Mouse (Mus musculus) embryonic facial prominence, embryonic 10.5 days (tissue): ENCODE data around the gene Usf1. TPM values are rescaled to one million over a fixed set of nuclear protein-coding genes. Genes with fewer than 3 reads are reported as not detected.

Experiments used
- DNase-seq: peaks from one replicate; pipeline ENCODE4 v3.0.0-alpha.2; 2017; ENCODE audit warnings: low spot score
- H3K27ac ChIP-seq: fragments of 300-500 bp; sonication (generic); replicated peaks from 2 replicates; pipeline ENCODE4 v1.5.1; 2016; ENCODE audit warnings: mild to moderate bottlenecking
- H3K27me3 ChIP-seq: fragments of 300-500 bp; sonication (generic); replicated peaks from 2 replicates; pipeline ENCODE4 v1.6.1; 2016; ENCODE audit warnings: low read depth, mild to moderate bottlenecking; ENCODE audit not compliant: poor library complexity, severe bottlenecking
- H3K36me3 ChIP-seq: fragments of 300-500 bp; sonication (generic); replicated peaks from 2 replicates; pipeline ENCODE4 v1.6.1; 2016; ENCODE audit warnings: mild to moderate bottlenecking, moderate library complexity
- H3K4me1 ChIP-seq: fragments of 300-500 bp; sonication (generic); 2 replicates; pipeline ENCODE4 v1.6.1; 2016
- H3K4me3 ChIP-seq: fragments of 300-500 bp; sonication (generic); 2 replicates; pipeline ENCODE4 v1.5.1; 2016; ENCODE audit warnings: mild to moderate bottlenecking, moderate library complexity
- H3K9me3 ChIP-seq: fragments of 300-500 bp; sonication (generic); 2 replicates; pipeline ENCODE4 v1.6.1; 2016; ENCODE audit warnings: mild to moderate bottlenecking
- WGBS: fragments of 180-500 bp; shearing (Covaris S2); methylation state at CpG from one replicate; pipeline ENCODE4 v1.1.7; 2016; 5-methylcytosine and 5-hydroxymethylcytosine counted together
- polyA plus RNA-seq: library from polyadenylated mRNA; unstranded; fragments of >200 nt; fragmentation: Nextera tagmentation; extraction: Ambion mirVana; gene quantifications from 2 replicates; pipeline ENCODE4 v1.2.1, GENCODE M21; 2016

The Usf1 gene
- polyA plus RNA-seq = 138 and 139 TPM in 2 replicates

- WGBS = under 1% methylated on average over 36 of the region's 36 CpGs
- Histone ChIP-seq H3K4me1 (peaks cover 15% of the 10 kb centered on the region), H3K36me3 (peaks cover 28% of the 10 kb centered on the region), H3K27ac (peak within 1 kb of the TSS; percentile 97), H3K4me3 (peak within 1 kb of the TSS; percentile 97), H3K9me3 (no peaks in the 10 kb centered on the region), H3K27me3 (peaks cover 20% of the 10 kb centered on the region)
- DNase-seq = peak; percentile 96
Measured at GRCm38 (mm10) chr1:171410947-171411484, at the start of gene Usf1. Usf1 (plus strand) TSS chr1:171411313.

- H3K27ac ChIP-seq = no peak overlapping the region
Measured at GRCm38 (mm10) chr1:171365934-171366333, 45.2 kb upstream of the Usf1 start.

GRCm38 (mm10) chr1:171369845-171370556, 41.1 kb upstream of the Usf1 start, which contains the start of gene Nectin4:
Nectin4 (plus strand) TSS chr1:171370099.
- H3K27me3 ChIP-seq = peaks cover 18% of the 10 kb centered on the region
- peak within 1 kb of the TSS; percentile 29; the same call in 1 of the 2 replicates for H3K4me3 ChIP-seq
- peak; percentile 51 for DNase-seq
- 33% methylated on average over 20 of the region's 20 CpGs for WGBS
- peaks cover 30% of the 10 kb centered on the region for H3K4me1 ChIP-seq
- H3K9me3 ChIP-seq = no peaks in the 10 kb centered on the region
- H3K36me3 ChIP-seq = no peaks in the 10 kb centered on the region
- peak within 1 kb of the TSS; percentile 21; the same call in 1 of the 2 replicates for H3K27ac ChIP-seq

More at GRCm38 (mm10) chr1:171365934-171366333, 45.2 kb upstream of the Usf1 start:
- no peaks in the 10 kb centered on the region for H3K9me3 ChIP-seq
- no peak for DNase-seq
- H3K36me3 ChIP-seq = no peaks in the 10 kb centered on the region
- peaks cover 4% of the 10 kb centered on the region for H3K27me3 ChIP-seq
- WGBS = 70% methylated on average over 7 of the region's 7 CpGs
- H3K4me3 ChIP-seq = no peak overlapping the region
- H3K4me1 ChIP-seq = peaks cover 11% of the 10 kb centered on the region

GRCm38 (mm10) chr1:171372880-171373279, 38.2 kb upstream of the Usf1 start:
- WGBS = 21% methylated on average over 3 of the region's 3 CpGs
- H3K4me3 ChIP-seq = 0 out of 2 replicates have a peak overlapping the region, but pooled peaks have one; percentile 11
- H3K36me3 ChIP-seq = no peaks in the 10 kb centered on the region
- no peak overlapping the region for H3K27ac ChIP-seq
- peaks cover 18% of the 10 kb centered on the region for H3K27me3 ChIP-seq
- peaks cover 45% of the 10 kb centered on the region for H3K4me1 ChIP-seq
- no peaks in the 10 kb centered on the region for H3K9me3 ChIP-seq
- DNase-seq = no peak

GRCm38 (mm10) chr1:171373946-171374345, 37.2 kb upstream of the Usf1 start:
- peaks cover 45% of the 10 kb centered on the region for H3K4me1 ChIP-seq
- H3K9me3 ChIP-seq = no peaks in the 10 kb centered on the region
- H3K36me3 ChIP-seq = no peaks in the 10 kb centered on the region
- WGBS = 2% methylated on average over 4 of the region's 4 CpGs
- H3K27me3 ChIP-seq = peaks cover 24% of the 10 kb centered on the region
- peak overlapping the region; percentile 75 for H3K27ac ChIP-seq
- peak; percentile 21 for DNase-seq
- no peak overlapping the region for H3K4me3 ChIP-seq

- H3K36me3 ChIP-seq = no peaks in the 10 kb centered on the region
- DNase-seq = peak; percentile 47
- H3K4me1 ChIP-seq = peaks cover 48% of the 10 kb centered on the region
- H3K9me3 ChIP-seq = no peaks in the 10 kb centered on the region
- H3K27ac ChIP-seq = 0 out of 2 replicates have a peak overlapping the region, but pooled peaks have one; percentile 44
- WGBS = 37% methylated on average over 9 of the region's 9 CpGs
- H3K27me3 ChIP-seq = peaks cover 35% of the 10 kb centered on the region
- peak overlapping the region; percentile 8; the same call in 1 of the 2 replicates for H3K4me3 ChIP-seq
Measured at GRCm38 (mm10) chr1:171375646-171376097, 35.4 kb upstream of the Usf1 start.

GRCm38 (mm10) chr1:171378298-171378697, 32.8 kb upstream of the Usf1 start:
- Histone ChIP-seq H3K27ac (no peak overlapping the region), H3K4me1 (peaks cover 41% of the 10 kb centered on the region), H3K9me3 (no peaks in the 10 kb centered on the region), H3K36me3 (no peaks in the 10 kb centered on the region), H3K27me3 (peaks cover 44% of the 10 kb centered on the region), H3K4me3 (no peak overlapping the region)
- 90% methylated on average over 6 of the region's 6 CpGs for WGBS
- no peak for DNase-seq

- H3K9me3 ChIP-seq = no peaks in the 10 kb centered on the region
- H3K4me1 ChIP-seq = peaks cover 28% of the 10 kb centered on the region
- H3K27ac ChIP-seq = 0 out of 2 replicates have a peak overlapping the region, but pooled peaks have one; percentile 40
- no peaks in the 10 kb centered on the region for H3K36me3 ChIP-seq
- H3K27me3 ChIP-seq = peaks cover 51% of the 10 kb centered on the region
- peak; percentile 80 for DNase-seq
- H3K4me3 ChIP-seq = peak overlapping the region; percentile 45
- 8% methylated on average over 31 of the region's 31 CpGs for WGBS
Measured at GRCm38 (mm10) chr1:171379935-171380599, 31.0 kb upstream of the Usf1 start.

GRCm38 (mm10) chr1:171382096-171382620, 29.0 kb upstream of the Usf1 start:
- Histone ChIP-seq H3K27me3 (peaks cover 51% of the 10 kb centered on the region), H3K4me3 (no peak overlapping the region), H3K4me1 (peaks cover 26% of the 10 kb centered on the region), H3K36me3 (no peaks in the 10 kb centered on the region), H3K9me3 (no peaks in the 10 kb centered on the region), H3K27ac (no peak overlapping the region)
- no peak for DNase-seq
- 82% methylated on average over 11 of the region's 11 CpGs for WGBS

GRCm38 (mm10) chr1:171384361-171384760, 26.8 kb upstream of the Usf1 start:
- peak; percentile 39 for DNase-seq
- 66% methylated on average over 9 of the region's 9 CpGs for WGBS

GRCm38 (mm10) chr1:171385171-171385570, 25.9 kb upstream of the Usf1 start:
- WGBS = 71% methylated on average over 9 of the region's 9 CpGs
- no peak overlapping the region for H3K4me3 ChIP-seq
- DNase-seq = no peak
- no peak overlapping the region for H3K27ac ChIP-seq
- H3K9me3 ChIP-seq = no peaks in the 10 kb centered on the region
- H3K27me3 ChIP-seq = peaks cover 34% of the 10 kb centered on the region
- H3K36me3 ChIP-seq = no peaks in the 10 kb centered on the region
- peaks cover 31% of the 10 kb centered on the region for H3K4me1 ChIP-seq

More at GRCm38 (mm10) chr1:171384361-171384760, 26.8 kb upstream of the Usf1 start:
- H3K4me1 ChIP-seq = peaks cover 33% of the 10 kb centered on the region
- no peaks in the 10 kb centered on the region for H3K36me3 ChIP-seq
- no peak overlapping the region for H3K27ac ChIP-seq
- H3K9me3 ChIP-seq = no peaks in the 10 kb centered on the region
- H3K27me3 ChIP-seq = peaks cover 42% of the 10 kb centered on the region
- H3K4me3 ChIP-seq = no peak overlapping the region

GRCm38 (mm10) chr1:171387099-171387498, 24.0 kb upstream of the Usf1 start:
- WGBS = 16% methylated on average over 6 of the region's 6 CpGs
- no peak overlapping the region; the same call in 1 of the 2 replicates for H3K27ac ChIP-seq

More at GRCm38 (mm10) chr1:171387099-171387498, 24.0 kb upstream of the Usf1 start:
- Histone ChIP-seq H3K27me3 (peaks cover 15% of the 10 kb centered on the region), H3K4me3 (0 out of 2 replicates have a peak overlapping the region, but pooled peaks have one; percentile 3), H3K36me3 (no peaks in the 10 kb centered on the region), H3K9me3 (no peaks in the 10 kb centered on the region), H3K4me1 (peaks cover 30% of the 10 kb centered on the region)
- DNase-seq = peak; percentile 62
